Comparison of ENCODE assay signal across 11 mouse cellular contexts in the genomic region with DNA sequence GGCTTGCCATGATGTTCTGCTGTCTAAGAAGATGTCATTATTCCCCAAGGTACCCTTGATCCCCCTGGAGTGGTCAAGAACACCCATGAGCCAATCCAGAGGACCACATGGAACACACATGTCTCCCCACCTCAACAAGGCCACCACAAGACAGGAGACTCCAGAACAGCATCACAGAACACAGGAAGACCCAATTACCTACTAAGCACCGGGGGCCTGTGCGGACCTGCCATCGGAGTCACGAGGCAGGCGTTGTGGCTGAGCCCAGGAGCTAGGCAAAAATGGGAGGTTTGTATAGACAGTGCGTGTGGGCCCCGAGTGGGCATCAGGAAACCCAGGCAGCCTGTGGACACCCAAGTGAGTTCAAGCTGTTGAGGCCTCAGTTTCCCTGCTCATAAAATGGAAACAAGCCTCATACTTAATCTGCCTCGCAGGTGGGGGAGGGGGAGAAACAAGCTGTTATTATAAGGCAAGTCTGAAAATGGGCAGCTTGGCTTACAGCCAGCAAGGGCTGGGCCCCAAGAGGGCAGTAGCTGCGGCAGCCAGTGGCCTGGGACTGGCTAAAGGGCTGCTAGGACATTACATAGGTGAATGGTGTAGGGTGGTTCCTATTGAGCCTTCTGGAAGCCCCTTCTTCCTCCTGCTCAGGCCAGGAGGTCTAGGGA. TPM values are rescaled to one million over a fixed set of nuclear protein-coding genes. Genes with fewer than 3 reads are reported as not detected.
DNase-seq lines count a peak whose midpoint lies in the region; ATAC-seq and TF ChIP-seq lines count a peak whose summit lies in the region.
"Had no signal": no experiment of that assay in that cellular context is flagged by ENCODE, and none has a peak within 500 bp of the region (broad histone marks: within the 10 kb centered on the region; RNA-seq: fewer than 3 reads in every experiment).

No protein-coding gene starts in this region.

- H3K79me2 ChIP-seq in heart, adult 2 months (replicated peaks; ENCODE audit: control insufficient read depth, insufficient read depth, low read length), result no peaks in the 10 kb centered on the region

- 83% methylated on average over 9 of the region's 9 CpGs for WGBS in hindbrain, embryonic 12.5 days
- WGBS in hindbrain, embryonic 11.5 days, result 86% methylated on average over 9 of the region's 9 CpGs
- 82% methylated on average over 9 of the region's 9 CpGs for WGBS in limb, embryonic 10.5 days
- WGBS in heart, adult 2 months, result 77% methylated on average over 9 of the region's 9 CpGs
- WGBS in thymus, adult 2 months, result 91% methylated on average over 9 of the region's 9 CpGs

- peaks cover 51% of the 10 kb centered on the region for H3K27me3 ChIP-seq in hindbrain, embryonic 12.5 days
- peaks cover 27% of the 10 kb centered on the region for H3K27me3 ChIP-seq in hindbrain, embryonic 11.5 days (ENCODE audit: control insufficient read depth, insufficient read depth, low read length)
- peaks cover 78% of the 10 kb centered on the region for H3K27me3 ChIP-seq in limb, embryonic 10.5 days (ENCODE audit: low read depth, poor library complexity, severe bottlenecking)
- no peaks in the 10 kb centered on the region for H3K27me3 ChIP-seq in heart, adult 2 months (ENCODE audit: control insufficient read depth, insufficient read depth, low read length)
- H3K27me3 ChIP-seq in thymus, adult 2 months (ENCODE audit: control insufficient read depth, insufficient read depth, low read length), result no peaks in the 10 kb centered on the region

- H3K4me3 ChIP-seq in hindbrain, embryonic 12.5 days, result no peak overlapping the region
- H3K4me3 ChIP-seq in hindbrain, embryonic 11.5 days (ENCODE audit: low read depth, low read length), result no peak overlapping the region
- H3K4me3 ChIP-seq in limb, embryonic 10.5 days, result no peak overlapping the region
- H3K4me3 ChIP-seq in heart, adult 2 months, result no peak overlapping the region
- H3K4me3 ChIP-seq in thymus, adult 2 months (ENCODE audit: control insufficient read depth, insufficient read depth, low read length), result no peak overlapping the region

- TF ChIP-seq CTCF in heart, adult 2 months (IDR thresholded peaks at IDR 0.05), result no peak
- TF ChIP-seq CTCF in thymus, adult 2 months (IDR thresholded peaks at IDR 0.05; ENCODE audit: borderline replicate concordance, control insufficient read depth, extremely low read depth, insufficient read depth, low read length, poor library complexity), result no peak

- no peak overlapping the region for H3K27ac ChIP-seq in hindbrain, embryonic 12.5 days
- no peak overlapping the region for H3K27ac ChIP-seq in hindbrain, embryonic 11.5 days (ENCODE audit: low read depth, low read length)
- H3K27ac ChIP-seq in limb, embryonic 10.5 days, result 0 out of 2 replicates have a peak overlapping the region, but pooled peaks have one; percentile 6
- no peak overlapping the region for H3K27ac ChIP-seq in heart, adult 2 months
- H3K27ac ChIP-seq in thymus, adult 2 months (ENCODE audit: control insufficient read depth, insufficient read depth, low read length), result no peak overlapping the region

- no peak for ATAC-seq in hindbrain, embryonic 12.5 days (ENCODE audit: low FRiP score)
- ATAC-seq in hindbrain, embryonic 11.5 days (ENCODE audit: low FRiP score), result no peak

- H3K36me3 ChIP-seq in hindbrain, embryonic 12.5 days, result no peaks in the 10 kb centered on the region
- H3K36me3 ChIP-seq in hindbrain, embryonic 11.5 days (ENCODE audit: control insufficient read depth, insufficient read depth, low read length), result no peaks in the 10 kb centered on the region
- no peaks in the 10 kb centered on the region for H3K36me3 ChIP-seq in limb, embryonic 10.5 days
- H3K36me3 ChIP-seq in heart, adult 2 months (ENCODE audit: control insufficient read depth, insufficient read depth, low read length), result no peaks in the 10 kb centered on the region
- no peaks in the 10 kb centered on the region for H3K36me3 ChIP-seq in thymus, adult 2 months (ENCODE audit: control insufficient read depth, insufficient read depth, low read length)

- no peak for TF ChIP-seq EP300 in heart, adult 2 months (IDR thresholded peaks at IDR 0.05; ENCODE audit: insufficient read depth, low read depth, low read length)

- intact Hi-C loops in heart, adult 2 months (cut with DNase I), result loop anchor here (5.0 kb wide), 1 partner anchor 41 kb away; no protein-coding TSS in a partner anchor

- peaks cover 15% of the 10 kb centered on the region for H3K4me1 ChIP-seq in hindbrain, embryonic 12.5 days
- 0 out of 2 replicates have a peak, but pooled peaks cover 5% of the 10 kb centered on the region for H3K4me1 ChIP-seq in hindbrain, embryonic 11.5 days (replicated peaks; ENCODE audit: control insufficient read depth, insufficient read depth, low read length)
- peaks cover 19% of the 10 kb centered on the region for H3K4me1 ChIP-seq in limb, embryonic 10.5 days
- no peaks in the 10 kb centered on the region; the same call in 1 of the 2 replicates for H3K4me1 ChIP-seq in heart, adult 2 months (ENCODE audit: control insufficient read depth, insufficient read depth, low read length)
- H3K4me1 ChIP-seq in thymus, adult 2 months (replicated peaks; ENCODE audit: control insufficient read depth, insufficient read depth, low read length), result peaks cover 8% of the 10 kb centered on the region; the same call in 1 of the 2 replicates

- DNase-seq in hindbrain, embryonic 11.5 days (ENCODE audit: low spot score), result no peak
- peak; percentile 77 for DNase-seq in 416B (ENCODE audit: low read depth)
- peak; percentile 70 for DNase-seq in cerebellum, postnatal 14 days
- DNase-seq in limb, embryonic 10.5 days (ENCODE audit: low spot score), result no peak
- DNase-seq in ovary, postnatal 36 days (ENCODE audit: low spot score), result no peak
- no peak for DNase-seq in heart, adult 2 months
- no peak for DNase-seq in thymus, adult 2 months
- DNase-seq: thymus, postnatal 14 days had no signal

- no peak for TF ChIP-seq POLR2A in heart, adult 2 months (IDR thresholded peaks at IDR 0.05; ENCODE audit: insufficient read depth, low read depth, low read length)
- TF ChIP-seq POLR2A in thymus, adult 2 months (IDR thresholded peaks at IDR 0.05; ENCODE audit: control insufficient read depth, extremely low read depth, insufficient read depth, low read length, poor library complexity), result no peak

- no peaks in the 10 kb centered on the region for H3K9me3 ChIP-seq in hindbrain, embryonic 12.5 days (replicated peaks)
- no peaks in the 10 kb centered on the region for H3K9me3 ChIP-seq in hindbrain, embryonic 11.5 days (ENCODE audit: control insufficient read depth, low read length)
- H3K9me3 ChIP-seq in limb, embryonic 10.5 days (replicated peaks), result no peaks in the 10 kb centered on the region

- 0 out of 2 replicates have a peak overlapping the region, but pooled peaks have one; percentile 97 for H3K4me2 ChIP-seq in hindbrain, embryonic 12.5 days (replicated peaks)
- no peak overlapping the region for H3K4me2 ChIP-seq in hindbrain, embryonic 11.5 days (replicated peaks; ENCODE audit: low read depth, low read length)

- no peak overlapping the region for H3K9ac ChIP-seq in hindbrain, embryonic 12.5 days
- H3K9ac ChIP-seq in hindbrain, embryonic 11.5 days (ENCODE audit: low read depth, low read length), result no peak overlapping the region
- no peak overlapping the region for H3K9ac ChIP-seq in heart, adult 2 months (ENCODE audit: low read depth, low read length)

RNA-seq across cellular contexts. Expression of a gene that starts 2.0 kb away (rescaled TPM):
- 13.1 and 13.7 TPM in 2 replicates for polyA plus RNA-seq in hindbrain, embryonic 12.5 days (2016; fragmentation: Nextera tagmentation; extraction: Ambion mirVana)
- 2.1 and 4.0 TPM in 2 replicates for polyA plus RNA-seq in hindbrain, embryonic 11.5 days (2014; fragmentation: Nextera tagmentation; extraction: Ambion mirVana)
- 0.26 and 0.46 TPM in 2 replicates for polyA plus RNA-seq in limb, embryonic 10.5 days (2016; fragmentation: Nextera tagmentation; extraction: Ambion mirVana)
- total RNA-seq in heart, adult 2 months (2021), result 1 to 10 TPM; 1.5 to 1.7 TPM
- polyA plus RNA-seq in heart, adult 2 months (2012; rRNA removed), result 2.7 and 2.8 TPM in 2 replicates
- 13.1 and 15.5 TPM in 2 replicates for polyA plus RNA-seq in thymus, adult 2 months (2012; rRNA removed)

RNA-seq across cellular contexts. Expression of a gene that starts 27.8 kb away (rescaled TPM):
- polyA plus RNA-seq in hindbrain, embryonic 12.5 days (2016; fragmentation: Nextera tagmentation; extraction: Ambion mirVana), result 107 and 117 TPM in 2 replicates
- polyA plus RNA-seq in hindbrain, embryonic 11.5 days (2014; fragmentation: Nextera tagmentation; extraction: Ambion mirVana), result 127 and 129 TPM in 2 replicates
- 110 and 118 TPM in 2 replicates for polyA plus RNA-seq in limb, embryonic 10.5 days (2016; fragmentation: Nextera tagmentation; extraction: Ambion mirVana)
- 10 to 100 TPM; 82.8 to 94.8 TPM for total RNA-seq in heart, adult 2 months (2021)
- 110 and 112 TPM in 2 replicates for polyA plus RNA-seq in heart, adult 2 months (2012; rRNA removed)
- 84.7 and 99.2 TPM in 2 replicates for polyA plus RNA-seq in thymus, adult 2 months (2012; rRNA removed)

RNA-seq across cellular contexts. Expression of a gene that starts 29.0 kb away (rescaled TPM):
- 0.41 and 0.46 TPM in 2 replicates for polyA plus RNA-seq in hindbrain, embryonic 12.5 days (2016; fragmentation: Nextera tagmentation; extraction: Ambion mirVana)
- polyA plus RNA-seq in hindbrain, embryonic 11.5 days (2014; fragmentation: Nextera tagmentation; extraction: Ambion mirVana), result not detected in 2 replicates
- not detected in 2 replicates for polyA plus RNA-seq in limb, embryonic 10.5 days (2016; fragmentation: Nextera tagmentation; extraction: Ambion mirVana)
- not detected for total RNA-seq in heart, adult 2 months (2021)
- polyA plus RNA-seq in heart, adult 2 months (2012; rRNA removed), result not detected in 2 replicates
- polyA plus RNA-seq in thymus, adult 2 months (2012; rRNA removed), result 0.20 and 1.2 TPM in 2 replicates
- total RNA-seq: common myeloid progenitor, adult 5-6 weeks; hematopoietic stem cell, adult 5-6 weeks had no signal

RNA-seq across cellular contexts. Expression of a gene that starts 54.1 kb away (rescaled TPM):
- polyA plus RNA-seq in hindbrain, embryonic 12.5 days (2016; fragmentation: Nextera tagmentation; extraction: Ambion mirVana), result 1.8 and 2.4 TPM in 2 replicates
- 1.8 TPM in 2 replicates for polyA plus RNA-seq in hindbrain, embryonic 11.5 days (2014; fragmentation: Nextera tagmentation; extraction: Ambion mirVana)
- polyA plus RNA-seq in limb, embryonic 10.5 days (2016; fragmentation: Nextera tagmentation; extraction: Ambion mirVana), result 2.2 and 2.3 TPM in 2 replicates
- total RNA-seq in heart, adult 2 months (2021), result 10 to 100 TPM; 42.9 to 56.6 TPM
- polyA plus RNA-seq in heart, adult 2 months (2012; rRNA removed), result 62.4 and 77.0 TPM in 2 replicates
- 33.9 and 40.1 TPM in 2 replicates for polyA plus RNA-seq in thymus, adult 2 months (2012; rRNA removed)

Comparison
In these comparisons a context has a peak if more than half of its experiments do, and no peak if none do; other contexts are left out.
1. DNase-seq: peak in 416B (single experiment) and cerebellum, postnatal 14 days (2 of 2); none in hindbrain, embryonic 11.5 days (single experiment), limb, embryonic 10.5 days (single experiment), ovary, postnatal 36 days (single experiment), heart, adult 2 months (0 of 2) and thymus, adult 2 months (single experiment).